Mouse (Mus musculus) bone marrow, adult 2 months (tissue): ENCODE data around the gene Lrit3.

Source experiments
- CTCF ChIP-seq: fragments of 200-500 bp; IDR thresholded peaks from 2 replicates; pipeline ENCODE4 v1.5.1; 2011; ENCODE audit warnings: low read length, control low read depth; ENCODE audit not compliant: control insufficient read depth, insufficient read depth
- POLR2A ChIP-seq: fragments of 200-500 bp; IDR thresholded peaks from 2 replicates; pipeline ENCODE4 v1.6.1; 2011; ENCODE audit warnings: low read depth, mild to moderate bottlenecking, control low read depth, low read length, borderline replicate concordance; ENCODE audit not compliant: control insufficient read depth

DNA sequence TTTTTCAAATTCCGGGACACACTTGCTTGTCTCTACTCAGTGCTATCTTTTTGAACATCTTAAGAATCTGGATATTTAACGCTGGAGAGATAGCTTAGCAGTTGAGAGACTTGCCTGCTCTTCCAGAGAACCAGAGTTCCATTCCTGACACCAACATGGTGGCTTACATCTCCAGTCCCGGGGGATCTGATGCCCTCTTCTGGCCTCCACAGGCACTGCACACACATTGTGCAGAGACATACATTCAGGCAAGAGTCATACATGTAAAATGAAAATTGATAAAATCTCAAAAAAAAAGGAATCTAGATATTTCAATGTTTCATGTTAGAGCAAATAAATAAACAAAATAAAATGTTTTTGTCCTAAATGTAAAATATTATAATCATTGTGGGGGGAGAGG, 21.1 kb downstream of the Lrit3 start:
- TF ChIP-seq CTCF (no peak), POLR2A (no peak)
